Mouse (Mus musculus) neural tube, embryonic 14.5 days (tissue): ENCODE results near the gene 4933430I17Rik. TPM values are rescaled to one million over a fixed set of nuclear protein-coding genes. Genes with fewer than 3 reads are reported as not detected.
"Not testable (repeated sequence)": the region's sequence is repeated elsewhere in the genome, so short reads cannot be mapped to it uniquely, and the experiment has no call there.

Source experiments
- ATAC-seq: fragments of 200-750 bp; cut with Nextera tagmentation; 2 replicates; pipeline ENCODE4 v1.8.0; 2017; ENCODE audit warnings: low read depth, mild to moderate bottlenecking, moderate TSS enrichment, moderate library complexity
- H3K27ac ChIP-seq: fragments of 300-500 bp; sonication (generic); 2 replicates; pipeline ENCODE4 v1.5.1; 2014; ENCODE audit warnings: low read depth, mild to moderate bottlenecking, control low read depth, low read length, moderate library complexity, mixed read lengths
- H3K27me3 ChIP-seq: fragments of 300-500 bp; sonication (generic); 2 replicates; pipeline ENCODE4 v1.6.1; 2014; ENCODE audit warnings: low read length; ENCODE audit not compliant: control insufficient read depth, insufficient read depth
- H3K36me3 ChIP-seq: fragments of 300-500 bp; sonication (generic); 2 replicates; pipeline ENCODE4 v1.6.1; 2014; ENCODE audit warnings: low read length, mixed read lengths; ENCODE audit not compliant: control insufficient read depth, insufficient read depth
- H3K4me1 ChIP-seq: fragments of 300-500 bp; sonication (generic); 2 replicates; pipeline ENCODE4 v1.6.1; 2014; ENCODE audit warnings: low read length; ENCODE audit not compliant: control insufficient read depth, insufficient read depth
- H3K4me2 ChIP-seq: fragments of 300-500 bp; sonication (generic); 2 replicates; pipeline ENCODE4 v1.6.1; 2014; ENCODE audit warnings: mild to moderate bottlenecking, low read depth, low read length, control low read depth
- H3K4me3 ChIP-seq: fragments of 300-500 bp; sonication (generic); 2 replicates; pipeline ENCODE4 v1.5.1; 2014; ENCODE audit warnings: low read depth, low read length, control low read depth, mixed read lengths
- H3K9ac ChIP-seq: fragments of 300-500 bp; sonication (generic); replicated peaks from 2 replicates; pipeline ENCODE4 v1.6.1; 2014; ENCODE audit warnings: low read depth, mild to moderate bottlenecking, control low read depth, low read length, mixed read lengths
- H3K9me3 ChIP-seq: fragments of 300-500 bp; sonication (generic); 2 replicates; pipeline ENCODE4 v1.6.1; 2016; ENCODE audit warnings: low read length; ENCODE audit not compliant: control insufficient read depth
- WGBS: fragments of 180-500 bp; shearing (Covaris S2); extraction: QIAGEN DNeasy Blood & Tissue Kit; methylation state at CpG from one replicate; pipeline ENCODE4 v1.1.7; 2014; 5-methylcytosine and 5-hydroxymethylcytosine counted together
- polyA plus RNA-seq: library from polyadenylated mRNA; unstranded; fragments of >200 nt; fragmentation: Nextera tagmentation; extraction: Ambion mirVana; gene quantifications from 2 replicates; pipeline ENCODE4 v1.2.1, GENCODE M21; 2014

The 4933430I17Rik gene
- polyA plus RNA-seq = 1.2 and 1.3 TPM in 2 replicates

- Histone ChIP-seq H3K36me3 (no peaks in the 10 kb centered on the region), H3K9ac (peak within 1 kb of the TSS; percentile 71), H3K4me3 (peak within 1 kb of the TSS; percentile 59), H3K4me2 (peak within 1 kb of the TSS; percentile 52), H3K4me1 (peaks cover 7% of the 10 kb centered on the region), H3K9me3 (no peaks in the 10 kb centered on the region), H3K27ac (peak within 1 kb of the TSS; percentile 96), H3K27me3 (no peaks in the 10 kb centered on the region)
- peak; percentile 98 for ATAC-seq
- under 1% methylated on average over 59 of the region's 59 CpGs for WGBS
Measured at GRCm38 (mm10) chr4:62524651-62525488, at the start of gene 4933430I17Rik, which contains the start of gene Pole3. Gene 4933430I17Rik, plus strand, starts transcription at chr4:62525369. Gene Pole3, minus strand, starts transcription at chr4:62525068.

- peaks cover 8% of the 10 kb centered on the region for H3K27me3 ChIP-seq
Measured at GRCm38 (mm10) chr4:62475793-62476192, 49.4 kb upstream of the 4933430I17Rik start.

GRCm38 (mm10) chr4:62477542-62478244 lies 47.5 kb upstream of the 4933430I17Rik start:
- H3K27me3 ChIP-seq = peaks cover 8% of the 10 kb centered on the region
- no peaks in the 10 kb centered on the region for H3K36me3 ChIP-seq
- no peak overlapping the region for H3K4me2 ChIP-seq
- no peaks in the 10 kb centered on the region for H3K9me3 ChIP-seq
- no peaks in the 10 kb centered on the region for H3K4me1 ChIP-seq
- no peak overlapping the region for H3K9ac ChIP-seq
- no peak for ATAC-seq
- H3K4me3 ChIP-seq = no peak overlapping the region
- 89% methylated on average over 6 of the region's 6 CpGs for WGBS
- no peak overlapping the region for H3K27ac ChIP-seq

More at GRCm38 (mm10) chr4:62475793-62476192, 49.4 kb upstream of the 4933430I17Rik start:
- Histone ChIP-seq H3K27ac (no peak overlapping the region), H3K9ac (no peak overlapping the region), H3K9me3 (no peaks in the 10 kb centered on the region), H3K4me1 (no peaks in the 10 kb centered on the region), H3K36me3 (no peaks in the 10 kb centered on the region), H3K4me3 (no peak overlapping the region), H3K4me2 (no peak overlapping the region)
- no peak for ATAC-seq
- 91% methylated on average over 6 of the region's 6 CpGs for WGBS

DNA sequence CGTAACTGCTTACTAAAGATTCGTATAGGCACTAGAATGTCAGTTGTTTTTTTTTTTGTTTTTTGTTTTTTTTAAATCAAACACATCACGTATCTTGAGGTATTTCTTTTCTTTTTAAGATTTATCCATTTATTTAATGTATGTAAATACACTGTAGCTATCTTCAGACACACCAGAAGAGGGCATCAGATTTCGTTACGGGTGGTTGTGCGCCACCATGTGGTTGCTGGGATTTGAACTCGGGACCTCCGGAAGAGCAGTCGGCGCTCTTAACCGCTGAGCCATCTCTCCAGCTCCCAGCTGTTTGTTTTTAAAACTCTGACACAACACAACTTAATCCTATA lies 45.6 kb upstream of the 4933430I17Rik start:
- not testable (repeated sequence) for H3K4me1 ChIP-seq, H3K9me3 ChIP-seq, H3K36me3 ChIP-seq, H3K27ac ChIP-seq, H3K27me3 ChIP-seq, ATAC-seq, H3K9ac ChIP-seq
- H3K4me3 ChIP-seq = peak overlapping the region; percentile 39
- WGBS = 15% methylated on average over 11 of the region's 11 CpGs
- peak overlapping the region; percentile 60 for H3K4me2 ChIP-seq

GRCm38 (mm10) chr4:62479937-62480708 lies 45.0 kb upstream of the 4933430I17Rik start, which contains the start of gene Bspry:
Gene Bspry, plus strand, starts transcription at chr4:62480053.
- Histone ChIP-seq H3K4me1 (no peaks in the 10 kb centered on the region), H3K36me3 (no peaks in the 10 kb centered on the region), H3K4me3 (peak within 1 kb of the TSS; percentile 39), H3K27me3 (peaks cover 8% of the 10 kb centered on the region), H3K9me3 (no peaks in the 10 kb centered on the region), H3K9ac (no peak within 1 kb of the TSS), H3K27ac (no peak within 1 kb of the TSS), H3K4me2 (peak within 1 kb of the TSS; percentile 60)
- peak; percentile 76 for ATAC-seq
- WGBS = 2% methylated on average over 64 of the region's 71 CpGs

- Histone ChIP-seq H3K36me3 (no peaks in the 10 kb centered on the region), H3K9ac (no peak overlapping the region), H3K9me3 (no peaks in the 10 kb centered on the region), H3K4me1 (no peaks in the 10 kb centered on the region), H3K27me3 (peaks cover 8% of the 10 kb centered on the region), H3K27ac (no peak overlapping the region), H3K4me2 (no peak overlapping the region), H3K4me3 (no peak overlapping the region)
- WGBS = 54% methylated on average over 10 of the region's 10 CpGs
- peak; percentile 24; the same call in 1 of the 2 replicates for ATAC-seq
Measured at GRCm38 (mm10) chr4:62480709-62481605, 44.2 kb upstream of the 4933430I17Rik start.

GRCm38 (mm10) chr4:62484928-62485327 lies 40.2 kb upstream of the 4933430I17Rik start:
- ATAC-seq = no peak
- no peak overlapping the region for H3K9ac ChIP-seq
- whole genome bisulfite sequencing = 84% methylated on average over 3 of the region's 3 CpGs

More at GRCm38 (mm10) chr4:62484928-62485327, 40.2 kb upstream of the 4933430I17Rik start:
- H3K9me3 ChIP-seq = no peaks in the 10 kb centered on the region
- H3K4me1 ChIP-seq = no peaks in the 10 kb centered on the region
- no peak overlapping the region for H3K27ac ChIP-seq
- H3K4me2 ChIP-seq = no peak overlapping the region
- peaks cover 2% of the 10 kb centered on the region; the same call in 1 of the 2 replicates for H3K27me3 ChIP-seq
- H3K36me3 ChIP-seq = no peaks in the 10 kb centered on the region
- H3K4me3 ChIP-seq = no peak overlapping the region
